Mouse (Mus musculus) thymus, adult 18-20 months (tissue): ENCODE measurements around the gene Mup18.
"Not testable (repeated sequence)": the region's sequence is repeated elsewhere in the genome, so short reads cannot be mapped to it uniquely, and the experiment has no call there.

Experiments
- DNase-seq, 2 experiments: peaks; one replicate each; pipeline ENCODE4 v3.0.0; 2022; ENCODE audit warnings: mixed read lengths in 2 of 2

Gene Mup18

DNA sequence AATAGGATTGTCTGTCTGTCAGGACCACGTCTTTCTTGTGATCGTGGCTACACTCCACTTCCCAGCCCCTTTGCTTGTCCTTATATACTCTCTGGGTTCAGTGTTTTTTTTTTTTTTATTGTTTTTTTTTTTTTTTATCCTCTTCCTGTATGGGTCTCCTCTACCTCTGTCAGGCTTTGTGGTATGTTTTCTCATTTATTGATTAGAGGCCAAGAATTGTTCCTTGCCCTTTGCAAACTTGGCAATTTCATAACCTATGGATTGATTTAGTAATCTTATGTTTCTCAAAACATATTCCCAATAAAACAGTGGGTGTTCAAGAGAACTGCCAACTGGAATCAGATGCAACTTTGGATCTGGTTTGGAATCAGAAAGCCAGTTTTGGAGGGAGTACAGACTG, at the start of gene Mup18:
Gene Mup18 (minus strand): TSS at position 101 of the 400 bp plus-strand sequence.
- not testable (repeated sequence) for DNase-seq

DNA sequence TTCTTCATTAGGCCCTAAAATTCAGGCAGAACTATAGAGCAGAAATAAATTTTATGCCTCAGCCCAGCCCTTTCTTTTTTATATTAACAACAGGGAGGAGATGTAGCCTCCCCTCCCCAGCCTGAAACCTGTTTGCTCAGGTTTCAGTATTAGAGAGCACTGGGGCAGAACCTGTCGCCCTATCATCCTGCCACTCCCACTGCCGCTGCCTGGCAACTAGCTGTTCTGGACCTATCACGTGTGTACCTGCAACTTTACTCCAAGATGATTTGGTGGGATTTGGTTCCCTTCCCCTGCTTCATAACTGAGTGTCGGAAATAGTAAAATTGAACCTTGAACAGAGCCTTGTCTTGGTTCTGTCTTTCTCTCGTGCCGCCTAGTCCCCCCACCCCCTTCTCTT, 40.4 kb upstream of the Mup18 start:
- DNase-seq = not testable (repeated sequence)
